Mouse (Mus musculus) left cerebral cortex, postnatal 10 days (tissue): ENCODE data around the gene Phc1. TPM values are rescaled to one million over a fixed set of nuclear protein-coding genes. Genes with fewer than 3 reads are reported as not detected.
"Not testable (repeated sequence)": the region's sequence is repeated elsewhere in the genome, so short reads cannot be mapped to it uniquely, and the experiment has no call there.

Experiments used
- DNase-seq, 2 experiments: peaks; one replicate each; pipeline ENCODE4 v3.0.0; 2021 to 2022; ENCODE audit warnings: low spot score in 2 of 2, mixed read lengths in 1 of 2; ENCODE audit errors: extremely low spot score in 1 of 2
- intact Hi-C: fragments of 180-260 bp; cut with DNase I; formaldehyde crosslinking; loops from one replicate; pipeline ENCODE4 v1.15.1; 2025
- total RNA-seq, 2 experiments: library from RNA; stranded (reverse); gene quantifications; 2 replicates each; pipeline ENCODE4 v1.2.3; 2021

Phc1 gene
- total RNA-seq: 10 to 100 TPM; 69.0 to 76.4 TPM

GRCm38 (mm10) chr6:122340349-122341000, at the start of gene Phc1:
Phc1 (minus strand) TSS chr6:122340561.
- intact Hi-C loops: no loop called here
- no peak for DNase-seq

GRCm38 (mm10) chr6:122389986-122390385, 49.6 kb upstream of the Phc1 start:
- DNase-seq: not testable (repeated sequence)
- intact Hi-C loops: loop anchor here (5.0 kb wide), 3 partner anchors 53 to 128 kb away; partner anchors contain the start of gene M6pr

GRCm38 (mm10) chr6:122387177-122388028, 47.0 kb upstream of the Phc1 start:
- DNase-seq, intact Hi-C loops: not testable (repeated sequence)

GRCm38 (mm10) chr6:122385724-122386123, 45.4 kb upstream of the Phc1 start:
- no peak for DNase-seq
- intact Hi-C loops: no loop called here

GRCm38 (mm10) chr6:122384886-122385285, 44.5 kb upstream of the Phc1 start:
- intact Hi-C loops: no loop called here

GRCm38 (mm10) chr6:122383211-122383610, 42.9 kb upstream of the Phc1 start:
- intact Hi-C loops: no loop called here
- no peak for DNase-seq

More at GRCm38 (mm10) chr6:122384886-122385285, 44.5 kb upstream of the Phc1 start:
- DNase-seq: no peak

- intact Hi-C loops: no loop called here
- DNase-seq: no peak
Measured at GRCm38 (mm10) chr6:122382046-122382445, 41.7 kb upstream of the Phc1 start.

- no peak for DNase-seq
- intact Hi-C loops: no loop called here
Measured at GRCm38 (mm10) chr6:122368245-122368644, 27.9 kb upstream of the Phc1 start.

GRCm38 (mm10) chr6:122366976-122367375, 26.6 kb upstream of the Phc1 start:
- DNase-seq: no peak
- intact Hi-C loops: no loop called here

GRCm38 (mm10) chr6:122366287-122366686, 25.9 kb upstream of the Phc1 start:
- DNase-seq: no peak
- intact Hi-C loops: no loop called here

- intact Hi-C loops: no loop called here
- DNase-seq: no peak
Measured at GRCm38 (mm10) chr6:122365706-122366105, 25.3 kb upstream of the Phc1 start.

GRCm38 (mm10) chr6:122357089-122357488, 16.7 kb upstream of the Phc1 start:
- DNase-seq: no peak
- intact Hi-C loops: no loop called here

- intact Hi-C loops: no loop called here
- DNase-seq: no peak
Measured at GRCm38 (mm10) chr6:122355909-122356308, 15.5 kb upstream of the Phc1 start.

GRCm38 (mm10) chr6:122347326-122347725, 7.0 kb upstream of the Phc1 start:
- DNase-seq, intact Hi-C loops: not testable (repeated sequence)

- intact Hi-C loops: no loop called here
- no peak for DNase-seq
Measured at GRCm38 (mm10) chr6:122346399-122346798, 6.0 kb upstream of the Phc1 start.

- intact Hi-C loops: no loop called here
Measured at GRCm38 (mm10) chr6:122345731-122346130, 5.4 kb upstream of the Phc1 start.

GRCm38 (mm10) chr6:122344386-122345116, 4.2 kb upstream of the Phc1 start:
- no peak for DNase-seq
- intact Hi-C loops: no loop called here

More at GRCm38 (mm10) chr6:122345731-122346130, 5.4 kb upstream of the Phc1 start:
- no peak for DNase-seq

GRCm38 (mm10) chr6:122343719-122344118, 3.4 kb upstream of the Phc1 start:
- intact Hi-C loops: no loop called here
- no peak for DNase-seq

- intact Hi-C loops: no loop called here
- DNase-seq: no peak
Measured at GRCm38 (mm10) chr6:122342125-122342524, 1.8 kb upstream of the Phc1 start.
